Mouse (Mus musculus): ENCODE measurements around the gene Nhs. TPM values are rescaled to one million over a fixed set of nuclear protein-coding genes. Genes with fewer than 3 reads are reported as not detected.
A peak's percentile ranks its signal among the peaks of the same experiment; 100 is the strongest.

Nhs gene
- polyA plus RNA-seq (2015; fragmentation: Nextera tagmentation; extraction: Ambion mirVana) = 2.7 and 2.8 TPM in 2 replicates

DNA sequence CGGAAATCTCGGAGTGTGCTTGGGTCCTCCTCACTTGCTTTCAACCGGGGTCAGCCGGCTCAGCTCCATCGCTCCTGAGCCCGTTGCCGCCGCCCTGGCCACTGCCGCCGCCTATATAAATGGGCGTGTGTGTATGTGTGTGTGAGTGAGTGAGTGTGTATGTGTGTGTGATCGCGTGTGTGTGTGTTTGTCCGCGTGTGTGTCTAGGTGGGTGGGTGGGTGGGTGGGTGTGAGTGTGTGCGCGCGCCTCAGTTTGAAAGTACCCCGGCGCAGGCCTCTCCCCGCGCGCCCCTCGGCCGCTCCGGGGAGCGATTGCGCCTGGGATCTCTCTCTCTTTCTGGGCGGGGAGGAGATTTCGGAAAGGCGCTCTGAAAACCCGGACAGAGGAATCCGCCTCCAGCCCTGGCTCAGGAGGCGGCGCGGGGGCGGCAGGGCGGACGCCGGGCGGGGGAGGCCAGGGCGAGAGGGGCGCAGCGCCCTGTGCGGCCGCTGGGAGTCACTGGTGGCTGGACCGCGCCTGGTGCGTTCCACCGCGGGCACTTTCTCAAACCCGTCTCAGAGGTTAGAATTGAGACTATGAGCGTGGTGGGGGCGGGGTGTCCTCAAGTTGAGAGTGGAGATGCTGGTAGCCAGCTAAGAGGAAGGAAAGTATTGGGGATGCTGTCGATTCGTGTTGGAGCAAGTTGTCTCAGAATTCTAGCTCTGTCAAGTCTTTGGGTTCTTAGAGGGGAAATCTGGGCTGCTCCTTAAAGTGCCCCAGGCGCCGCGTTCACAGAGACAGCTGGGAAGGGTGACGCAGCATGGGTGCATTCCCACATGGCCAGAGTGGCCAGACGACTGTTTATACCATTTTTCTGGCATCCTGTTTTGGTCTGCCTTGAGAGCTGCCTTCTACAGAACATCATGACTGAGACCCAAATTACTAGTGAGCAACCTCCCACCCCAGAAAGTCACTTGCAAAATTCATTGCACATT lies at the start of gene Nhs:
Nhs (minus strand) TSS at position 94 of the 975 bp plus-strand sequence.
- peak within 1 kb of the TSS; percentile 75 for H3K4me2 ChIP-seq (ENCODE audit: low read length)
- no peaks in the 10 kb centered on the region for H3K4me1 ChIP-seq (replicated peaks; ENCODE audit: insufficient read depth, low read length)
- no peaks in the 10 kb centered on the region for H3K36me3 ChIP-seq (ENCODE audit: insufficient read depth, low read length)
- DNase-seq (ENCODE audit: low spot score) (peak; percentile 89), ATAC-seq (replicated peaks; ENCODE audit: low FRiP score, low read depth) (peak; percentile 92)
- no peak within 1 kb of the TSS; the same call in 1 of the 2 replicates for H3K27ac ChIP-seq
- no peaks in the 10 kb centered on the region for H3K9me3 ChIP-seq (replicated peaks; ENCODE audit: low read length)
- 31% methylated on average over 59 of the region's 61 CpGs for WGBS
- peak; percentile 44; the same call in 1 of the 2 replicates for TF ChIP-seq CTCF (IDR thresholded peaks at IDR 0.05; ENCODE audit: low read depth)
- H3K4me3 ChIP-seq (replicated peaks; ENCODE audit: low read depth, low read length) = peak within 1 kb of the TSS; percentile 60
- H3K27me3 ChIP-seq (ENCODE audit: insufficient read depth, low read length) = no peaks in the 10 kb centered on the region
- H3K9ac ChIP-seq (ENCODE audit: low read depth, low read length) = peak within 1 kb of the TSS; percentile 58

GRCm38 (mm10) chrX:162206350-162206884 lies 46.9 kb upstream of the Nhs start:
- TF ChIP-seq CTCF (IDR thresholded peaks at IDR 0.05; ENCODE audit: low read depth) = no peak
- H3K4me2 ChIP-seq (ENCODE audit: low read length) = no peak overlapping the region
- H3K4me3 ChIP-seq (replicated peaks; ENCODE audit: low read depth, low read length) = no peak overlapping the region
- H3K9me3 ChIP-seq (replicated peaks; ENCODE audit: low read length) = no peaks in the 10 kb centered on the region
- DNase-seq (ENCODE audit: low spot score) (no peak), ATAC-seq (replicated peaks; ENCODE audit: low FRiP score, low read depth) (no peak)
- H3K4me1 ChIP-seq (replicated peaks; ENCODE audit: insufficient read depth, low read length) = no peaks in the 10 kb centered on the region
- no peak overlapping the region for H3K27ac ChIP-seq
- H3K36me3 ChIP-seq (ENCODE audit: insufficient read depth, low read length) = no peaks in the 10 kb centered on the region
- H3K27me3 ChIP-seq (ENCODE audit: insufficient read depth, low read length) = no peaks in the 10 kb centered on the region
- H3K9ac ChIP-seq (ENCODE audit: low read depth, low read length) = no peak overlapping the region
- WGBS = 70% methylated on average over 2 of the region's 2 CpGs

- Histone ChIP-seq H3K4me3 (replicated peaks; ENCODE audit: low read depth, low read length) (peak overlapping the region; percentile 60), H3K4me2 (ENCODE audit: low read length) (peak overlapping the region; percentile 75), H3K9ac (ENCODE audit: low read depth, low read length) (peak overlapping the region; percentile 58), H3K27ac (no peak overlapping the region; the same call in 1 of the 2 replicates), H3K9me3 (replicated peaks; ENCODE audit: low read length) (no peaks in the 10 kb centered on the region), H3K4me1 (replicated peaks; ENCODE audit: insufficient read depth, low read length) (no peaks in the 10 kb centered on the region), H3K27me3 (ENCODE audit: insufficient read depth, low read length) (no peaks in the 10 kb centered on the region), H3K36me3 (ENCODE audit: insufficient read depth, low read length) (no peaks in the 10 kb centered on the region)
- WGBS = 36% methylated on average over 68 of the region's 80 CpGs
- 0 out of 2 replicates have a peak, but pooled peaks have one; percentile 9 for TF ChIP-seq CTCF (IDR thresholded peaks at IDR 0.05; ENCODE audit: low read depth)
- DNase-seq (ENCODE audit: low spot score) (peak; percentile 44), ATAC-seq (replicated peaks; ENCODE audit: low FRiP score, low read depth) (peak; percentile 19)
Observed at GRCm38 (mm10) chrX:162158743-162159636, 540 bp downstream of the Nhs start.

GRCm38 (mm10) chrX:162158142-162158541 lies 1.4 kb downstream of the Nhs start:
- no peaks in the 10 kb centered on the region for H3K9me3 ChIP-seq (replicated peaks; ENCODE audit: low read length)
- H3K4me1 ChIP-seq (replicated peaks; ENCODE audit: insufficient read depth, low read length) = no peaks in the 10 kb centered on the region
- H3K36me3 ChIP-seq (ENCODE audit: insufficient read depth, low read length) = no peaks in the 10 kb centered on the region
- no peaks in the 10 kb centered on the region for H3K27me3 ChIP-seq (ENCODE audit: insufficient read depth, low read length)
- 46% methylated on average over 5 of the region's 5 CpGs for WGBS
- peak overlapping the region; percentile 60 for H3K4me3 ChIP-seq (replicated peaks; ENCODE audit: low read depth, low read length)
- no peak overlapping the region for H3K27ac ChIP-seq
- no peak for TF ChIP-seq CTCF (IDR thresholded peaks at IDR 0.05; ENCODE audit: low read depth)
- DNase-seq (ENCODE audit: low spot score) (peak; percentile 23), ATAC-seq (replicated peaks; ENCODE audit: low FRiP score, low read depth) (no peak)
- peak overlapping the region; percentile 58; the same call in 1 of the 2 replicates for H3K9ac ChIP-seq (ENCODE audit: low read depth, low read length)
- H3K4me2 ChIP-seq (ENCODE audit: low read length) = peak overlapping the region; percentile 75

GRCm38 (mm10) chrX:162137807-162138206 lies 21.7 kb downstream of the Nhs start:
- TF ChIP-seq CTCF (IDR thresholded peaks at IDR 0.05; ENCODE audit: low read depth) = no peak
- H3K9me3 ChIP-seq (replicated peaks; ENCODE audit: low read length) = no peaks in the 10 kb centered on the region
- no peak overlapping the region for H3K4me3 ChIP-seq (replicated peaks; ENCODE audit: low read depth, low read length)
- H3K36me3 ChIP-seq (ENCODE audit: insufficient read depth, low read length) = no peaks in the 10 kb centered on the region
- H3K4me1 ChIP-seq (replicated peaks; ENCODE audit: insufficient read depth, low read length) = no peaks in the 10 kb centered on the region
- peak; percentile 18 for DNase-seq (ENCODE audit: low spot score)
- 0 out of 2 replicates have a peak, but pooled peaks cover 4% of the 10 kb centered on the region for H3K27me3 ChIP-seq (ENCODE audit: insufficient read depth, low read length)
- no peak overlapping the region for H3K4me2 ChIP-seq (ENCODE audit: low read length)
- peak; percentile 65; the same call in 1 of the 2 replicates for ATAC-seq (replicated peaks; ENCODE audit: low FRiP score, low read depth)
- no peak overlapping the region for H3K27ac ChIP-seq
- H3K9ac ChIP-seq (ENCODE audit: low read depth, low read length) = no peak overlapping the region
- WGBS = 47% methylated on average over 2 of the region's 2 CpGs
